ENCODE assay signal across 8 mouse cellular contexts in the genomic region with DNA sequence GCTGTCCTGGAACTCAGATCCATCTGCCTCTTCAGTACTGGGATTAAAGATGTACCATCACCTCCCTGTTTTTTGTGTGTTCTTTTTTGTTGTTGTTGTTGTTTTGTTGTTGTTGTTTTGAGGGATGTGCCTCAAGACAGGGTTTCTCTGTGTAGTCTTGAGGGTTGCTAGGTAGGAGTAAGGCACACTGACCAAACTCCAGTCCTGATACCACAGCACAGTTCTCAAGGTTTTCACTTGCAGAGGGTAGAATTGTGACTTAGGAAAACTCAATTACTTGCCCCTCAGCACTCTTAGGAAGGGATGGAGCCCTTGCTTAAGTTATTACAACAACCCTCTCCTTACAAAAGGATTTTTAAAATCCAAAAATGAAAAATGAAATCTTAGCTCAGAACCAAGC. TPM values are rescaled to one million over a fixed set of nuclear protein-coding genes. Genes with fewer than 3 reads are reported as not detected.
DNase-seq lines count a peak whose midpoint lies in the region; ATAC-seq and TF ChIP-seq lines count a peak whose summit lies in the region.

No protein-coding gene starts in this region.

- TF ChIP-seq POLR2A in bone marrow macrophage, adult 2 months (IDR thresholded peaks at IDR 0.05; ENCODE audit: borderline replicate concordance, low read depth, low read length) = no peak

- no peaks in the 10 kb centered on the region for H3K27me3 ChIP-seq in heart, embryonic 14.5 days (ENCODE audit: control insufficient read depth, insufficient read depth, low read length)
- no peaks in the 10 kb centered on the region for H3K27me3 ChIP-seq in hindbrain, embryonic 13.5 days
- no peaks in the 10 kb centered on the region for H3K27me3 ChIP-seq in midbrain, embryonic 11.5 days (ENCODE audit: control insufficient read depth, insufficient read depth, low read length)

- peaks cover 0 to 19% of the 10 kb centered on the region in 2 experiments; a peak in 3 of 4 replicates for H3K4me1 ChIP-seq in heart, embryonic 14.5 days (ENCODE audit: control insufficient read depth in 2 of 2, insufficient read depth in 2 of 2, low read length in 2 of 2)
- H3K4me1 ChIP-seq in bone marrow macrophage, adult 2 months (ENCODE audit: control insufficient read depth, insufficient read depth, low read length) = peaks cover 6% of the 10 kb centered on the region
- H3K4me1 ChIP-seq in hindbrain, embryonic 13.5 days (replicated peaks) = peaks cover 17% of the 10 kb centered on the region
- peaks cover 8% of the 10 kb centered on the region for H3K4me1 ChIP-seq in midbrain, embryonic 11.5 days (ENCODE audit: control insufficient read depth, insufficient read depth, low read length)

- ATAC-seq in heart, embryonic 14.5 days (ENCODE audit: insufficient number of reproducible peaks, insufficient read depth, low FRiP score, low read depth) = no peak
- 0 out of 2 replicates have a peak, but pooled peaks have one; percentile 36 for ATAC-seq in hindbrain, embryonic 13.5 days (ENCODE audit: low FRiP score)
- no peak for ATAC-seq in midbrain, embryonic 11.5 days (ENCODE audit: low FRiP score)
- ATAC-seq in CD4-positive, CD25-positive, alpha-beta regulatory T cell, adult 4 months = no peak

- peak overlapping the region; percentile 88 for H3K4me2 ChIP-seq in heart, embryonic 14.5 days (ENCODE audit: low read length)
- peak overlapping the region; percentile 57 for H3K4me2 ChIP-seq in hindbrain, embryonic 13.5 days
- H3K4me2 ChIP-seq in midbrain, embryonic 11.5 days = peak overlapping the region; percentile 55; the same call in 1 of the 2 replicates

- peak overlapping the region in 1 of 2 experiments; percentile 53; a peak in 2 of 4 replicates for H3K4me3 ChIP-seq in heart, embryonic 14.5 days (ENCODE audit: control insufficient read depth in 1 of 2, insufficient read depth in 1 of 2, low read depth in 1 of 2, low read length in 2 of 2)
- H3K4me3 ChIP-seq in bone marrow macrophage, adult 2 months (ENCODE audit: insufficient read depth, low read length) = no peak overlapping the region
- no peak overlapping the region for H3K4me3 ChIP-seq in hindbrain, embryonic 13.5 days
- no peak overlapping the region for H3K4me3 ChIP-seq in midbrain, embryonic 11.5 days (ENCODE audit: low read depth, low read length)

- H3K27ac ChIP-seq in heart, embryonic 14.5 days (replicated peaks in 1 of 2; ENCODE audit: control insufficient read depth in 1 of 2, insufficient read depth in 1 of 2, low read depth in 2 of 2, low read length in 2 of 2) = peak overlapping the region; percentile 45 to 86; a peak in 3 of 4 replicates
- H3K27ac ChIP-seq in bone marrow macrophage, adult 2 months (ENCODE audit: insufficient read depth, low read depth, low read length) = peak overlapping the region; percentile 47
- no peak overlapping the region for H3K27ac ChIP-seq in hindbrain, embryonic 13.5 days
- no peak overlapping the region for H3K27ac ChIP-seq in midbrain, embryonic 11.5 days (ENCODE audit: low read depth, low read length)

- intact Hi-C loops in heart, postnatal 10 days (cut with DNase I) = no loop called here

- peak overlapping the region; percentile 45 for H3K9ac ChIP-seq in heart, embryonic 14.5 days (ENCODE audit: low read length)
- H3K9ac ChIP-seq in hindbrain, embryonic 13.5 days = no peak overlapping the region
- H3K9ac ChIP-seq in midbrain, embryonic 11.5 days (ENCODE audit: low read length) = no peak overlapping the region; the same call in 1 of the 2 replicates

- DNase-seq in heart, postnatal 10 days = no peak
- DNase-seq in midbrain, embryonic 11.5 days (ENCODE audit: low spot score, missing footprints) = no peak
- DNase-seq in cerebellum, adult 8-10 months = no peak
- DNase-seq in cerebellum, adult 9-10 months = no peak

- H3K9me3 ChIP-seq in heart, embryonic 14.5 days (ENCODE audit: control insufficient read depth, low read length) = no peaks in the 10 kb centered on the region
- H3K9me3 ChIP-seq in hindbrain, embryonic 13.5 days = no peaks in the 10 kb centered on the region
- no peaks in the 10 kb centered on the region for H3K9me3 ChIP-seq in midbrain, embryonic 11.5 days (ENCODE audit: control insufficient read depth, low read length)

- H3K36me3 ChIP-seq in heart, embryonic 14.5 days (ENCODE audit: control insufficient read depth, insufficient read depth, low read length) = peaks cover 39% of the 10 kb centered on the region
- H3K36me3 ChIP-seq in hindbrain, embryonic 13.5 days = peaks cover 29% of the 10 kb centered on the region
- H3K36me3 ChIP-seq in midbrain, embryonic 11.5 days (ENCODE audit: control insufficient read depth, insufficient read depth, low read length) = peaks cover 5% of the 10 kb centered on the region; the same call in 1 of the 2 replicates

- TF ChIP-seq CTCF in bone marrow macrophage, adult 2 months (IDR thresholded peaks at IDR 0.05; ENCODE audit: low read depth, low read length) = no peak

RNA-seq across cellular contexts. Expression of a gene that starts 22.2 kb away (rescaled TPM):
- polyA plus RNA-seq in heart, embryonic 14.5 days (2014; fragmentation: Nextera tagmentation; extraction: Ambion mirVana) = 21.0 and 22.5 TPM in 2 replicates
- total RNA-seq in heart, postnatal 10 days (2021) = 10 to 100 TPM; 11.6 to 11.8 TPM
- polyA plus RNA-seq in bone marrow macrophage, adult 2 months (2012; ENCODE audit: insufficient read depth, insufficient read length, missing spikeins) = 45.2 and 46.0 TPM in 2 replicates
- polyA plus RNA-seq in hindbrain, embryonic 13.5 days (2015; fragmentation: Nextera tagmentation; extraction: Ambion mirVana) = 11.9 and 13.8 TPM in 2 replicates
- 32.8 and 36.6 TPM in 2 replicates for polyA plus RNA-seq in midbrain, embryonic 11.5 days (2014; fragmentation: Nextera tagmentation; extraction: Ambion mirVana)
- polyA plus RNA-seq in CD4-positive, CD25-positive, alpha-beta regulatory T cell, adult 4 months (2017; shearing (Covaris generic)) = 100 to 1,000 TPM; 161 to 175 TPM

RNA-seq across cellular contexts. Expression of a gene that starts 30.1 kb away (rescaled TPM):
- polyA plus RNA-seq in heart, embryonic 14.5 days (2014; fragmentation: Nextera tagmentation; extraction: Ambion mirVana) = 0.16 and 0.27 TPM in 2 replicates
- under 1 TPM in 1 of 2 experiments, not detected in 1; 0.52 TPM for total RNA-seq in heart, postnatal 10 days (2021)
- 1.2 TPM in 2 replicates for polyA plus RNA-seq in bone marrow macrophage, adult 2 months (2012; ENCODE audit: insufficient read depth, insufficient read length, missing spikeins)
- 0.58 TPM in 1 of 2 replicates, not detected in the other for polyA plus RNA-seq in hindbrain, embryonic 13.5 days (2015; fragmentation: Nextera tagmentation; extraction: Ambion mirVana)
- not detected in 2 replicates for polyA plus RNA-seq in midbrain, embryonic 11.5 days (2014; fragmentation: Nextera tagmentation; extraction: Ambion mirVana)
- polyA plus RNA-seq in CD4-positive, CD25-positive, alpha-beta regulatory T cell, adult 4 months (2017; shearing (Covaris generic)) = under 1 TPM; 0.73 to 0.87 TPM

Comparison
In these comparisons a context has a peak if more than half of its experiments do, and no peak if none do; other contexts are left out.
1. H3K27ac ChIP-seq: peak in heart, embryonic 14.5 days (2 of 2) and bone marrow macrophage, adult 2 months (single experiment); none in hindbrain, embryonic 13.5 days (single experiment) and midbrain, embryonic 11.5 days (single experiment).
2. Peak in every context shown above with its lines, with median percentiles within 50 percentile points of each other: H3K4me2 ChIP-seq.